Mouse (Mus musculus) urinary bladder, postnatal 4 days (tissue): ENCODE data around the gene Sec14l1.
A peak's percentile ranks its signal among the peaks of the same experiment; 100 is the strongest.

Experiments used
- DNase-seq, 2 experiments: peaks; one replicate each; pipeline ENCODE4 v3.0.0; 2021 to 2022; ENCODE audit warnings: low spot score in 2 of 2

Gene Sec14l1

DNA sequence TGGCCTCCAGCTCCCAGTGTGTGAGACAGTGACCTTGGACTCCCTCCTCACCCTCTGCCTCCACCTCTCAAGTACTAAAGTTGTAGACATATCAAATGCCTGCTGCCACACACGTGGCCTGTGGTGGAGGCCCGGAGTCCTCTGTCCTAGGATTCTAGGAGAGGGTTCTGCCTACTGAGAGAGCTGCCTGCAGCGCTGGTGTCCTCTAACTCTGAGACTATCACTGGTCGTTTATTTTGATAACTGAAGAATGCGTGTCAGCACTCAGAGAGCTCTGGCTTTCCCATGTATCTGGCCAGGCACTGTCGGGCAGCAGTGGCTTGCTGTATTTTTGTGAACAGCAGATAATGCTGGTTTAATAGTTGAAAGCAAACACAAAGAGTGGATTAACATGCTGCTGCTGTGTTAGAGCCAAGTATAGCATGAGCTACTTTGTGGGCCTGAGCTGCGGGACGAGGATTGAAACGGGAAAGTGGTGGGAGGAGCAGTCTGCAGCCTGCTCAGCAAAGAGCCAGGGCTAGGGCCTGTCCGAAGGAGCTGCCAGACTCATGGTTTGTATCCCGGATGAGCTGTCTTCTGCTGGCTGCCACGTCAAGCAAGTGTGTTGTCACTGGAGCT is 13.1 kb downstream of the Sec14l1 start:
- peak in 1 of 2 experiments; percentile 56 for DNase-seq

GRCm38 (mm10) chr11:117129473-117129872 is 14.5 kb downstream of the Sec14l1 start:
- no peak for DNase-seq

- DNase-seq = no peak
These were observed 15.1 kb downstream of the Sec14l1 start for GRCm38 (mm10) chr11:117130068-117130467.

DNA sequence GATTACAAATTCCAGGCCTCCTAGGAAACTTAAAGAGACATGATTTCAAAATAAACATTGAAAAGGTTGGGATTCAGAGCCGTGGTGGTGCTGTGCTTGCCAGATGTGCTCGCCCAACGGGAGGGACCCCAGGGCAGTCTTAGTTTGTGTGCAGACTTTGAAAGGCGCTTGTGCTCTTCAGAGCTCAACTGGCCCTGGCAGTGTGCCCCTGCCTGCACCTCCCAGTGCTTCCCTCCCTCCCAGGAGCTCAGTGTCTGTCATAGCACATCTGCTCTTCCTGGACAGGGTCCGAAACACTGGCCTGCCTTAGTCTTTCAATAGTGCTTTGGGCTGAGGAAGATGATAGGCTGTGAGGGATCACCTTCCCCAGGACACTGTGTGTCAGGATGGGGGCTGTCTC is 15.9 kb downstream of the Sec14l1 start:
- DNase-seq = peak in 1 of 2 experiments; percentile 59

GRCm38 (mm10) chr11:117131450-117131849 is 16.5 kb downstream of the Sec14l1 start:
- DNase-seq = no peak

GRCm38 (mm10) chr11:117134776-117135387 is 19.9 kb downstream of the Sec14l1 start:
- DNase-seq = peak in 1 of 2 experiments; percentile 48

DNA sequence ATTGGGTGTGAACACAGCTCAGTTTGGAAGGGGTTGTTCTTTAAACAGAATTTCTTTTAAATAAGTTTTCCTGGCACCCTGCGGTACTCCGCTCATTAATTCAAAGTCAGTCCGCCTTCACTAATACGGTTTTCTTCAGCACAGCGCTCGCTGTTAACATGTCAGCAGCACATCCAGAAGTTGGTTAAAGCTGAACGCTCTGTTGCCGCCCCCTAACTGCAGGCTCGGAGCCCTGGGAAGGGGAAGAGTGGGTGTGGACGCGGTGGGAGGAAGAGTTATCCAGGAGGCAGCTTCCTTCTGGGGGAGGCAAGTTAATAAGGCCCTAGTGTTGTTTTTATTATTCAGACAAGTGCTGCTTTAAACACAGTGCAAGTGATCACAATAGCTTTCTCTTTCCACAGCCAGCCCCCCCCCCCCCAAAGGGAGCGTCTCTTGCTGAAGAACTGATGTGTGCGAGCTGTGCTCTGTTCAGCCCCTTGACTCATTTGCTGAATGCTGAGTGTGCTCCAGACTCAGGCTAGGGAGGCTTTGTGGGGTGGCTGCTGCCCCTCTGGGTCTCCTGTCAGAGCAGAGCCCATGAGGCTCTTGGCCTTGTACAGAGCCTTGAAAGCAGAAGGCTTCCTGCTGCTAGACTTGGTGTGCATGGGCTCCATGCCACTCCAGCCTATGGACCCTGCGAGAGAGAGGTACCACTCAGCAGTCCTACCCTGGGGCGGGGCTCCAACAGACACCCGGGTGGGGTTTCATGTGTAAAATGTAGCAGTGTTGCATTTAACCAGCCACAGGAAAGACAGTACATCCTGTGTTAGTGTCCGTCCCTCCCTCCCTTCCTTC is 20.7 kb downstream of the Sec14l1 start:
- no peak for DNase-seq

DNA sequence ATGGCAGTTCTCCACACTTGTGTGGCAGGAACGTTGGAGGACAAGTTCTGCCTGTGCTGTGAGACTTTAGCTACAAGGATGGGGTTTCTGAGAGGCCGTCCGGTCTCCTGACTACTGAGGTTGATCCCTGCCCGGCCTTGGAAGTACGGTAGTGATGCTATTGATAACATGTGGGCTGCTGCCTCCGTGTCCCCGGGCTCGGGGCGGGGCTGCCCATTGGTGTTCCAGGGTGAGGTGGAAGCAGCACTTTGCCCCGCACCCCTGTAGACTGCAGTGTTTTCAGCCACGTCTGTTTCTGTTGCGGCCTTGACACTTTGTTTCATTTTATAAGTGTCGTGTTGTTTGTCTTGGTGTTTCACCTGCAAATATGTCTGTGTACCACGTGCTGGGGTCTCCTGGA is 21.9 kb downstream of the Sec14l1 start:
- no peak for DNase-seq

- DNase-seq = no peak
These were observed 23.3 kb downstream of the Sec14l1 start for GRCm38 (mm10) chr11:117138213-117138761.

DNA sequence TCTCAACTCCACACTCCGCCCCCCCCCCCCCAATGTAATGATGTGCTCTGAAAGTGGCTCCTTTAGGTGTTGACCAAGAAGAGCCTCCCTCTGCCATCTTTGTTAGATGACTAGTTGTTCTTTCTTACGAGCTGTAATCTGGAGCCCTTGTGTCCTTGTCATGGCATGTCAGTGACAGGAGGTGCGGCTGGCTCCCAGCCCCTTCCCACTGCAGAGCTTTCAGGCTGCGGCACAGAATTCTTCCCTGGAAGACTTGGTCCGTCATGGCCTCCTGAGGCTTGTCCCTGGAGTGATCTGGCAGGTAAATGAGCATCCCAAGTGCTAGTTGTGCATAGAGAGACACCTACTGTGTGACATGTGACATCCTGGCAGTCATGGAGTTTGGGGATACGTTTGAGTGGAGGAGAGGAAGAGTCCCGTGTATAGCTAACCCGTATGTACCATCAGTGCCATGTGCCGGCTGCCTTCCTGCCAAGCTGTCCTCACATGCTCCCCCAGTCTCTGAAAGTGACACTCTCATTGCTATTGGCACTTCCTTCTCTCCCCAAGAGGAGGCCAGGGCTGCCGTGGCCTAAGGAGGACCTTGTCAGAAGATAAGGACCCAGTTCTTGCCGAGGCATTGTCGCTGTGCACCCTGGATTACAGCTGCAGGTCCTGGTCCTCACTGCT is 24.0 kb downstream of the Sec14l1 start:
- DNase-seq = no peak

GRCm38 (mm10) chr11:117141376-117142001 is 26.5 kb downstream of the Sec14l1 start:
- no peak for DNase-seq

- DNase-seq = no peak
These were observed 27.5 kb downstream of the Sec14l1 start for GRCm38 (mm10) chr11:117142507-117142906.

DNA sequence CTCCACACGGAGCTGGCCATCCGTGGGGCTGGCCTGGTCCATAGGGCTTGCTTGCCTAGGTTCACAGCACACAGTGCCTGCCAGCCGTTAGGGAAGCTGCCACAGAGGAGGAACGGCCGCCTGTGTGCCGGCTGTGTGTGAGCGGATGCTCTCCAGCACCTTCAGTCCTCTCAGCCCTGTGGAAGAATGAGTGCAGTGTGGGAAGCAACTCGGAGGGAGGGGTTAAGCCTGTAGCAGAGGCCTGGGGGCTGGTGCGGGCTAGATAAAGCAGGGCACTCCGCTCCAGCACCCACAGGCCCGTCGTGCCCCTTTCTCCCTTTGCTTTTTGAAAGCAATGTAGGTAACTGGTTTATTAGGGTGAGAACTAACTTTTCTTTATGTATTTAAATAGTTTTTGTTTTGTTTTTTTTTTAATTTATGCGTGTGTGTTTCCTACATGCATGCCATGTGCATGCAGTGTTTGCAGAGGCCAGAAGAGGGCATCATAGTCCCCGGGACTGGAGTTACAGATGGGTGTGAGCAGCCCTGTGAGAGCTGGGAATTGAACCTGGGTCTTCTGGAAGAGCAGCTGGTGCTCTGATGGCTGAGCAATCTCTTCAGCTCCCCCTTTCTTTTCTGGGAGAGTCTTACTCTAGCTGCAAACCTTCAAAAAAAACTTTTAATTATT is 30.6 kb downstream of the Sec14l1 start:
- DNase-seq = no peak

DNA sequence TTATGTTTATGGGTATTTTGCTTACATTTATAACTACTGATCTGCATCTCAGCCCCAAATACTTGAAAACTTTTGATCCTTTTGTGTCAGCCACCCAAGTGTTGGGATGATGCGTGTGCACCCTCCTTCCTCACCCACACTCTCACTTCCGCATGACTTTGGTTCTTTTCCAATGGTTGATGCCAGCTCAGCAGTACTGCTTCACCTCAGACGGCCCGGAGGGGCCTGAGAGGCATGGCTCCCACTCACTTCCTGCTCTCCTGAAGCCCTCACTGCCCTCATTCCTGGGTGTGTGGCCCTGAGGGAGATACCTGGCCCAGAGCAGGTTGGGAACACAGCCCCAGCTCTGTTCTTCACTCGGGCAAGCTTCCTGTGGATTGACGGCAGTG is 31.1 kb downstream of the Sec14l1 start:
- DNase-seq = no peak

GRCm38 (mm10) chr11:117146776-117147536 is 32.0 kb downstream of the Sec14l1 start:
- no peak for DNase-seq

GRCm38 (mm10) chr11:117148893-117149685 is 34.1 kb downstream of the Sec14l1 start:
- DNase-seq = no peak

- no peak for DNase-seq
These were observed 35.5 kb downstream of the Sec14l1 start for GRCm38 (mm10) chr11:117150467-117150966.

- no peak for DNase-seq
These were observed 36.5 kb downstream of the Sec14l1 start for GRCm38 (mm10) chr11:117151461-117151860.

DNA sequence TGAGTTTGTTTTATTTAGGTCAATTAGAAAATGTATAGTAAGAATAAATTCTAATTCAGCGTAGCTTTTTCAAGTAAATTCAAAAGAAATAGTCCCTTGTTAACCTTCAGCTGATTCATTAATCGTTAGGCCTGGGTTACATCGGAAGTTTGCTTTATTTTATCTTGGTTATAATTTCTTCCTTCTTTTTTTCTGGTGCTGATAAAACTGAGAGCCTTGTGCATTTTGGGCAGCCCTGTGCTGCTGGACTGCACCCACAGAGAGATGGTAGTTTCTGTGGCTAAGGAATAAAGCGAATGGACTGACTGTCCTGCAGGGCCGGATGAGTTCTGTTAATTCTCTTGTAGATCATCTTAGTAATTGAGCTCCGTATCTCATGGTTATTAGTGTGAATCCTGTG is 37.6 kb downstream of the Sec14l1 start:
- no peak for DNase-seq
